Mouse (Mus musculus): ENCODE results near the gene Rbfox2. TPM values are rescaled to one million over a fixed set of nuclear protein-coding genes. Genes with fewer than 3 reads are reported as not detected.

Rbfox2 gene
- total and polyA plus RNA-seq, 3 experiments, result 0.89 TPM; not detected in 2

- DNase-seq (ENCODE audit: extremely low read depth), result no peak
- H3K9ac ChIP-seq (ENCODE audit: insufficient read depth, low read depth), result no peak overlapping the region
- dilution Hi-C loops (cut with MboI; ENCODE audit: extremely low pct_ligation_motif_present, extremely low pct_unique_long_range_greater_than_20kb, low sequenced_read_pairs), result no loop called here
- peaks cover 83% of the 10 kb centered on the region for H3K27me3 ChIP-seq (replicated peaks)
- H3K4me3 ChIP-seq (replicated peaks in 1 of 3; ENCODE audit: low read depth in 2 of 3, low read length in 2 of 3, poor library complexity in 1 of 3), result no peak overlapping the region
- no peaks in the 10 kb centered on the region for H3K9me3 ChIP-seq (replicated peaks; ENCODE audit: low read length)
- no peaks in the 10 kb centered on the region for H3K79me2 ChIP-seq (replicated peaks; ENCODE audit: control insufficient read depth, extremely low read depth, insufficient read depth, poor library complexity, severe bottlenecking)
- no peaks in the 10 kb centered on the region for H3K36me3 ChIP-seq (replicated peaks in 1 of 2; ENCODE audit: control insufficient read depth in 1 of 2, insufficient read depth in 1 of 2, low read length in 1 of 2)
- in situ Hi-C loops (cut with MboI; ENCODE audit: low pct_ligation_motif_present, low pct_unique_long_range_greater_than_20kb, low sequenced_read_pairs), result no loop called here
- TF ChIP-seq ZNF384 (IDR thresholded peaks at IDR 0.05; ENCODE audit: low read depth, low read length) (no peak), MEF2A (IDR thresholded peaks at IDR 0.05; ENCODE audit: borderline replicate concordance, low read depth, low read length) (no peak), KAT2A (IDR thresholded peaks at IDR 0.05; ENCODE audit: insufficient replicate concordance, low read length) (no peak), NRF1 (IDR thresholded peaks at IDR 0.05; ENCODE audit: low read depth, low read length) (no peak), MAZ (IDR thresholded peaks at IDR 0.05; ENCODE audit: low read depth, low read length) (no peak), BHLHE40 (IDR thresholded peaks at IDR 0.05; ENCODE audit: low read depth, low read length) (no peak)
- H3K4me1 ChIP-seq (ENCODE audit: control insufficient read depth in 1 of 2, insufficient read depth in 2 of 2), result peaks cover 0 to 2% of the 10 kb centered on the region in 2 experiments; a peak in 1 of 4 replicates
- no peak overlapping the region for H3K27ac ChIP-seq (ENCODE audit: insufficient read depth, low read depth)
- H3K4me2 ChIP-seq (ENCODE audit: insufficient read depth, low read depth, poor library complexity, severe bottlenecking), result no peak overlapping the region
These were observed 155.6 kb downstream of the Rbfox2 start for GRCm38 (mm10) chr15:77151178-77151577.

GRCm38 (mm10) chr15:77150424-77150841 is 156.4 kb downstream of the Rbfox2 start:
- in situ Hi-C loops (cut with MboI; ENCODE audit: low pct_ligation_motif_present, low pct_unique_long_range_greater_than_20kb, low sequenced_read_pairs), result no loop called here

GRCm38 (mm10) chr15:77150000-77150399 is 156.8 kb downstream of the Rbfox2 start:
- DNase-seq (ENCODE audit: extremely low read depth), result no peak
- dilution Hi-C loops (cut with MboI; ENCODE audit: extremely low pct_ligation_motif_present, extremely low pct_unique_long_range_greater_than_20kb, low sequenced_read_pairs), result no loop called here
- Histone ChIP-seq H3K4me3 (replicated peaks in 1 of 3; ENCODE audit: low read depth in 2 of 3, low read length in 2 of 3, poor library complexity in 1 of 3) (no peak overlapping the region), H3K4me1 (ENCODE audit: control insufficient read depth in 1 of 2, insufficient read depth in 2 of 2) (peaks cover 0 to 2% of the 10 kb centered on the region in 2 experiments; a peak in 1 of 4 replicates), H3K79me2 (replicated peaks; ENCODE audit: control insufficient read depth, extremely low read depth, insufficient read depth, poor library complexity, severe bottlenecking) (no peaks in the 10 kb centered on the region), H3K9me3 (replicated peaks; ENCODE audit: low read length) (no peaks in the 10 kb centered on the region), H3K36me3 (replicated peaks in 1 of 2; ENCODE audit: control insufficient read depth in 1 of 2, insufficient read depth in 1 of 2, low read length in 1 of 2) (no peaks in the 10 kb centered on the region), H3K4me2 (ENCODE audit: insufficient read depth, low read depth, poor library complexity, severe bottlenecking) (no peak overlapping the region), H3K9ac (ENCODE audit: insufficient read depth, low read depth) (no peak overlapping the region), H3K27ac (ENCODE audit: insufficient read depth, low read depth) (no peak overlapping the region), H3K27me3 (replicated peaks) (peaks cover 88% of the 10 kb centered on the region)
- TF ChIP-seq RCOR1 (conservative IDR thresholded peaks at IDR 0.05; ENCODE audit: low read depth, low read length) (no peak), NRF1 (IDR thresholded peaks at IDR 0.05; ENCODE audit: low read depth, low read length) (no peak), MAZ (IDR thresholded peaks at IDR 0.05; ENCODE audit: low read depth, low read length) (no peak), SIN3A (IDR thresholded peaks at IDR 0.05; ENCODE audit: low read length) (no peak), USF1 (IDR thresholded peaks at IDR 0.05; ENCODE audit: low read depth, low read length) (no peak), POLR2A (IDR thresholded peaks at IDR 0.05; ENCODE audit: low read depth, low read length) (no peak), HCFC1 (IDR thresholded peaks at IDR 0.05; ENCODE audit: low read depth, low read length) (no peak), POLR2AphosphoS2 (IDR thresholded peaks at IDR 0.05; ENCODE audit: low read depth, low read length) (no peak), TBP (conservative IDR thresholded peaks at IDR 0.05; ENCODE audit: low read depth, low read length) (no peak), RAD21 (IDR thresholded peaks at IDR 0.05; ENCODE audit: low read depth, low read length) (no peak), ELF1 (IDR thresholded peaks at IDR 0.05; ENCODE audit: low read depth, low read length) (no peak), CHD1 (IDR thresholded peaks at IDR 0.05; ENCODE audit: low read depth, low read length) (no peak), MXI1 (IDR thresholded peaks at IDR 0.05; ENCODE audit: low read depth, low read length) (no peak), TCF12 (IDR thresholded peaks at IDR 0.05; ENCODE audit: low read depth, low read length) (no peak), E2F4 (IDR thresholded peaks at IDR 0.05; ENCODE audit: insufficient replicate concordance, low read depth, low read length) (no peak), MYC (IDR thresholded peaks at IDR 0.05; ENCODE audit: low read depth, low read length) (no peak)
- in situ Hi-C loops (cut with MboI; ENCODE audit: low pct_ligation_motif_present, low pct_unique_long_range_greater_than_20kb, low sequenced_read_pairs), result no loop called here

More at GRCm38 (mm10) chr15:77150424-77150841, 156.4 kb downstream of the Rbfox2 start:
- no peak overlapping the region for H3K4me3 ChIP-seq (replicated peaks in 1 of 3; ENCODE audit: low read depth in 2 of 3, low read length in 2 of 3, poor library complexity in 1 of 3)
- H3K9ac ChIP-seq (ENCODE audit: insufficient read depth, low read depth), result no peak overlapping the region
- dilution Hi-C loops (cut with MboI; ENCODE audit: extremely low pct_ligation_motif_present, extremely low pct_unique_long_range_greater_than_20kb, low sequenced_read_pairs), result no loop called here
- peaks cover 0 to 2% of the 10 kb centered on the region in 2 experiments; a peak in 1 of 4 replicates for H3K4me1 ChIP-seq (ENCODE audit: control insufficient read depth in 1 of 2, insufficient read depth in 2 of 2)
- no peaks in the 10 kb centered on the region for H3K36me3 ChIP-seq (replicated peaks in 1 of 2; ENCODE audit: control insufficient read depth in 1 of 2, insufficient read depth in 1 of 2, low read length in 1 of 2)
- no peaks in the 10 kb centered on the region for H3K79me2 ChIP-seq (replicated peaks; ENCODE audit: control insufficient read depth, extremely low read depth, insufficient read depth, poor library complexity, severe bottlenecking)
- H3K9me3 ChIP-seq (replicated peaks; ENCODE audit: low read length), result no peaks in the 10 kb centered on the region
- DNase-seq (ENCODE audit: extremely low read depth), result no peak
- TF ChIP-seq SIN3A (IDR thresholded peaks at IDR 0.05; ENCODE audit: low read length) (no peak), CTCF (conservative IDR thresholded peaks at IDR 0.05 in 1 of 2, IDR thresholded peaks at IDR 0.05 in 1 of 2; ENCODE audit: low read depth in 2 of 2, low read length in 2 of 2) (no peak), NELFE (IDR thresholded peaks at IDR 0.05; ENCODE audit: low read depth, low read length) (no peak), TCF12 (IDR thresholded peaks at IDR 0.05; ENCODE audit: low read depth, low read length) (no peak), TBP (conservative IDR thresholded peaks at IDR 0.05; ENCODE audit: low read depth, low read length) (no peak), CHD1 (IDR thresholded peaks at IDR 0.05; ENCODE audit: low read depth, low read length) (no peak), IRF4 (IDR thresholded peaks at IDR 0.05; ENCODE audit: low read depth, low read length) (no peak), ELF1 (IDR thresholded peaks at IDR 0.05; ENCODE audit: low read depth, low read length) (no peak), NRF1 (IDR thresholded peaks at IDR 0.05; ENCODE audit: low read depth, low read length) (no peak), BHLHE40 (IDR thresholded peaks at IDR 0.05; ENCODE audit: low read depth, low read length) (no peak), JUND (conservative IDR thresholded peaks at IDR 0.05; ENCODE audit: low read depth, low read length) (no peak), MXI1 (IDR thresholded peaks at IDR 0.05; ENCODE audit: low read depth, low read length) (no peak)
- no peak overlapping the region for H3K4me2 ChIP-seq (ENCODE audit: insufficient read depth, low read depth, poor library complexity, severe bottlenecking)
- peaks cover 87% of the 10 kb centered on the region for H3K27me3 ChIP-seq (replicated peaks)
- no peak overlapping the region for H3K27ac ChIP-seq (ENCODE audit: insufficient read depth, low read depth)
